Mouse (Mus musculus): Measurements from ENCODE around the gene Cebpe. TPM values are rescaled to one million over a fixed set of nuclear protein-coding genes. Genes with fewer than 3 reads are reported as not detected.

The Cebpe gene
- polyA plus RNA-seq, 1 experiment: not detected

DNA sequence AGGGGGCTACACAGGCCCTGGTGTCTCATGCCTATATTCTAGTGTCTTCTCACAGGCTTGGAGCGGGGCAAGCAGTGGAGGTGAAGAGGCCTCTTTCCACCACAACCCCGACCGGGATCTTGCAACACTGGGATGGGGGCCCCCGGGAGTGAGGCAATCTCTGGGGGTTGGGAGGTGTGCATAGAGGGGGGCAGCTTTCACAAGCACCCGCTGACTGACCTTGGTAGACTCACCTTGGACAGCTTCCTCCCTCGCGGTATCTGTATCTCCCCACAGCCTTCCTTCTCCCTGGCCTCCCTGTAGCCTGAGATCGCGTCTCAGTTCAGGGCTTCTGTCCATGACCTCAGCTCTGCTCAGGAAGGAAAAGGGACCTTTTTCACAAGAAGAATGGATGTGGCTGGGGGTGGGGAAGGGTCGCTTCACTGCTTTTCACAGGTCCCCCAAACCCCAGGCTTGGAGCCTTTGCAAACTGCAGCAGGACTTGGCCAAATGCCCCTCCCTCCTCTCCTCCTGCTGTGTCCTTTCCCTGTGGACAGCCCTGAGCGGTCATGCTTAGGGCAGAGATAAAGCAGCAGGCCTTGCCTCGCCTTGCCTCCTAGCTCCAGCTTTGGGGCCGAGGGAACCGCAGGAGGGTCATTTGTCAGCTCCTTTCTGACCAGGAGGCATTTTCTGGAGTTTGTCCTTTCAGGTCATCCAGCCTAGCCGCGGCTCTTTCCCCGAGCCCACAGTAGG lies 5.2 kb downstream of the Cebpe start:
- Histone ChIP-seq H3K27ac (replicated peaks; ENCODE audit: low read depth, low read length) (no peak overlapping the region), H3K4me1 (ENCODE audit: control insufficient read depth, insufficient read depth, insufficient read length, low read length) (no peaks in the 10 kb centered on the region)

DNA sequence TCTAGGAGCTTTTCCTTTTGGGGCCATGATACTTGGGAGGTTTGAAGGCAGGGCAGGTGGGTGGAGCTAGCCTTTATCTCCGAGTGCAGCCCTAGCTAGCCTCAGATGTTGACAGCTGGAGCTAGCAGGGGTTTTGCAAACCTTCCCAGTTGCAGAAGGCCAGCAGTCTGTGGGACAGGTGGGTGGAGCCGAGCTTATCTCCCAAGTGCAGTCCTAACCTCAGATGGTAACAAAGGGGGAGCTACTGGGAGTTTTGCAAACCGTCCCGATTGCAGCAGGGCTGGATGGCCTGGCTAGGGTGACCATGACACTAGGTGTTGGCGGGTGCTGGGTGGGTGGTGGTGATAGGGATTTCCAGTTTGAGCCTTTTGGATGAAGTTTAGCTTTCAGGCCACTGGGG lies 6.1 kb downstream of the Cebpe start:
- Histone ChIP-seq H3K4me3 (ENCODE audit: insufficient read depth, low read depth, low read length) (no peak overlapping the region), H3K4me1 (ENCODE audit: control insufficient read depth, insufficient read depth, insufficient read length, low read length) (no peaks in the 10 kb centered on the region), H3K27ac (replicated peaks; ENCODE audit: low read depth, low read length) (no peak overlapping the region)

More for the DNA sequence above, 5.2 kb downstream of the Cebpe start:
- H3K4me3 ChIP-seq (ENCODE audit: insufficient read depth, low read depth, low read length): no peak overlapping the region

DNA sequence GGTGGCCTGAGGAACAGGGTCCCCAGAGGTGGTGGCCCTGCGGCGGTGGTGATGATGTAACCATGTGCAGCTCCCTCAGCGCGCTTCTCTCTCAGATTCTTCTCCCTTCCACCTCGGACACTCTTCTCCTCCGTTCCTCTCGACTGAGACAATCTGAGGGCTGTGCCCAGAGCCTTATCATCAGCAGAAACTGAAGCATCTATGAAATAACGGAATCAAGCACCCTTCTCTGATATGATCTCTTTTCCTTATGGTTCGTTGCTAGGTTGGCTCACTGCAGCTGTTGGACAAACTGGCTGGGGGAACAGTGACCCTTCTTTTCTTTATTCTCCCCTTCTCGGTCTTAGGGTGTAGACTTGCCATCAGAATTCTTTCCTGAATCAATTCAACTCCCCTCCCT lies 8.8 kb downstream of the Cebpe start:
- Histone ChIP-seq H3K4me1 (ENCODE audit: control insufficient read depth, insufficient read depth, insufficient read length, low read length) (no peaks in the 10 kb centered on the region), H3K27ac (replicated peaks; ENCODE audit: low read depth, low read length) (no peak overlapping the region), H3K4me3 (ENCODE audit: insufficient read depth, low read depth, low read length) (no peak overlapping the region)

DNA sequence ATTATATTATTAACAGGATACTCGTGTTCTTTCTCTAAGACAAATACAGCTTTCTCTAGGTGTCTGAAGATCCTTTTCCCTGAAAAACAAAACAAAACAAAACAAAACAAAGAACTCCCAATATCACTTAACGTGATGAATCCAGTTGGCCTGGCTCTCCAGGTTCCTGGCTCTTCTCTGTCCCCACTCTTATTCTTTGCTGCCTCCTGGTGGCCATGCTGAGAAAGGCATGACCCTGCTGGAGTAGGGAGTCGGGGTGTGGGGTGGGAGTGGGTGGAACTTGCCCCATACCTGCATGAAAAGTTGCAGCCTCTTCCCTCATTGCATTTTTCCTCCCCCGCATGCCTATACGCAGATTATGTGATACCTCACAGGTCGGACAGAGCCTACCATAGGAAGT lies 10.7 kb downstream of the Cebpe start:
- no peak overlapping the region for H3K27ac ChIP-seq (replicated peaks; ENCODE audit: low read depth, low read length)
- no peak overlapping the region for H3K4me3 ChIP-seq (ENCODE audit: insufficient read depth, low read depth, low read length)
- no peaks in the 10 kb centered on the region for H3K4me1 ChIP-seq (ENCODE audit: control insufficient read depth, insufficient read depth, insufficient read length, low read length)

DNA sequence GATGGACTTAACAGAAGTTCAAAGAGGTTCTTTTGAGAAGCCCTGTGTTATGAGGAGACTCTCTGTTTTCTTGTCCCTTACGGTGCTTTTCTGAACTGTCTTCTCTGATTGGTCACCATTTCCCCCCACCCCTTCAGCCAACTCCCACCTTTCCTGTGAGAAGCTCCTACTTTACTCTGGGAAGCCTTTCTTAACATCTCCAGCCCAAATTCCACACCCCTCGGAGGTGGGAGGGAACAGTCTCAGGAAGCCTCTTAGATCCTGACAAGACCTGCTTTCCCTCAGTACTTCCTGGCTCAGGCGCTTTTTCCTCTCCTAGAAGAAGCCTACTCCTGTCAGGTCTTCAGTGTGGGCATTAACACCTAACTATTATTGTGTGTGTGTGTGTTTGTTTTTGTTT lies 12.4 kb downstream of the Cebpe start:
- Histone ChIP-seq H3K27ac (replicated peaks; ENCODE audit: low read depth, low read length) (no peak overlapping the region), H3K4me3 (ENCODE audit: insufficient read depth, low read depth, low read length) (no peak overlapping the region), H3K4me1 (ENCODE audit: control insufficient read depth, insufficient read depth, insufficient read length, low read length) (no peaks in the 10 kb centered on the region)

DNA sequence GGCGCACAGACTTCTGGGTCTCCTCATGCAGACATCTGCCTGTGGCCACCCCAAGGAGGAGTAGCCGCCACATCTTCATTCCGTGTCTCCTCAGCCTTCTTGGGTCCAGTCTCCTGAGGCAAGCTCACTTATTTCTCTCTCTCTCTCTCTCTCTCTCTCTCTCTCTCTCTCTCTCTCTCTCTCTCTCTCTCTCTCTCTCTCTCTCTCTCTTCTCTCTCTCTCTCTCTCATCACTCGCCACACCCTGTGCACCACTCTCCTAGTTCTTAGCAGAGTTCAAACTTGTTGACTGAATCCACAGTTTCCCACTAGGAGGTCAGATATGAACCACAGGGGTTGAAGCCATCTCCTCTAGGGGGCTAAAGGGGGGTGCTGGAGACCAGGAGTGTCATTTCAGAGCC lies 13.2 kb downstream of the Cebpe start, which contains the start of gene Gm29776:
Gm29776 (minus strand) TSS at position 101 of the 400 bp plus-strand sequence.
- Histone ChIP-seq H3K4me1 (ENCODE audit: control insufficient read depth, insufficient read depth, insufficient read length, low read length) (no peaks in the 10 kb centered on the region), H3K27ac (replicated peaks; ENCODE audit: low read depth, low read length) (no peak within 1 kb of the TSS), H3K4me3 (ENCODE audit: insufficient read depth, low read depth, low read length) (no peak within 1 kb of the TSS)

DNA sequence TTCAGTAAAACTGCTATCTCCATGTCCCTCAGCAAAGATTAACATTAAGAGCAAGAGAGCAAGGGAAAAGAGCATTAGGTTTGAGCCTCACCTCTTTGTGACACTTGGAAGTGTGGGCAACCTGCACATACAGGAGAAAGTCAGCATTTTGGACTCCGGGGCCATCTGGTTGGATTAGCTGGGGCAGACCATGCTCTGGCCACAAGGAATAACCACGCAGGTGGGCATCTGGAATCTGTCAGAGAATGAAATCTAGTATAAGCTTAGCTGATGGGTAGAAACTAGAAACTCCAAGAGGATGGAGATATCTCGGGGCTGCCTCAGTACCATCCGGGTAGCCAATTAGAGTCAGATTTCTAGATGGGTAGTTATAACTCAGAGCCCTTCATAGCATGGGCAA lies 15.2 kb downstream of the Cebpe start:
- H3K27ac ChIP-seq (replicated peaks; ENCODE audit: low read depth, low read length): no peak overlapping the region
- no peak overlapping the region for H3K4me3 ChIP-seq (ENCODE audit: insufficient read depth, low read depth, low read length)
- no peaks in the 10 kb centered on the region for H3K4me1 ChIP-seq (ENCODE audit: control insufficient read depth, insufficient read depth, insufficient read length, low read length)

DNA sequence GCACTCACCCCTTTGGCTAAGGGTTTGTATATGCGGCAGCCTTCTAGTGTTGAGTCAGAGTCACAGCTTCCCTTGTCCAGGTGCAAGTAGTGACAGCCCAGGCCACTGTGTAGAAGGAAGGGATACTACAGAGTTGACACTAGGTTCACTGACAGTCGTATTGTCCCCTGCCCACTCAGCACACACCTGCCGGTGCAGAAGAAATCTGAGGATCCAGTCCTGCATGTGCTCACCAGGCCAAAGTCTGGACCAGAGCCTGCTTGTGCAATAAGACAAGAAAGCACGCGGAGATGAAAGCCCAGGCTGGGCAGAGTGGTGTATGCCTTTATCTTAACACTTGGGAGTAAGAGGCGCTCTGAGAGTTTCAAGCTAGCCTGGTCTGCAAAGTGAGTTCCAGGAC lies 16.9 kb downstream of the Cebpe start:
- Histone ChIP-seq H3K4me1 (ENCODE audit: control insufficient read depth, insufficient read depth, insufficient read length, low read length) (no peaks in the 10 kb centered on the region), H3K27ac (replicated peaks; ENCODE audit: low read depth, low read length) (no peak overlapping the region), H3K4me3 (ENCODE audit: insufficient read depth, low read depth, low read length) (no peak overlapping the region)

DNA sequence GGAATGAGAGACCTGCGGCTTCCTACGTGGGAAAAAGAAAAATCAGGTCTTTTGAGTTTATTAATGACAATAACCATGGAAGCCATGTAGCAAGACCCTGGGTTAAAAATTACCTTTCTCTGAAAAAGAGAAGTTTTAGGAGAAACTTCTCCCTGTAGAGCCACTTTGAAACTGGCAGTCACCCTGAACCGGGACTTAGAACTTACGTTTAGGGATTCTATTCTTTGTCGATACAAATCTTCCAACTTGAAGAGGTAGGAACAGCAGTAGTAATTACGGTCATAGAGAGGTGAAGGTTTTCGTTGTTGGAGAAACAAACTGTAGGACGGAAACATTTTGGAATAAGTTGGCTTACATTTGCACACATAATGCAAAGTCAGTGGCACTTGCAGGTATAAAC lies 24.7 kb downstream of the Cebpe start:
- Histone ChIP-seq H3K27ac (replicated peaks; ENCODE audit: low read depth, low read length) (peak overlapping the region; percentile 82), H3K4me3 (ENCODE audit: insufficient read depth, low read depth, low read length) (peak overlapping the region; percentile 79), H3K4me1 (ENCODE audit: control insufficient read depth, insufficient read depth, insufficient read length, low read length) (0 out of 2 replicates have a peak, but pooled peaks cover 2% of the 10 kb centered on the region)

DNA sequence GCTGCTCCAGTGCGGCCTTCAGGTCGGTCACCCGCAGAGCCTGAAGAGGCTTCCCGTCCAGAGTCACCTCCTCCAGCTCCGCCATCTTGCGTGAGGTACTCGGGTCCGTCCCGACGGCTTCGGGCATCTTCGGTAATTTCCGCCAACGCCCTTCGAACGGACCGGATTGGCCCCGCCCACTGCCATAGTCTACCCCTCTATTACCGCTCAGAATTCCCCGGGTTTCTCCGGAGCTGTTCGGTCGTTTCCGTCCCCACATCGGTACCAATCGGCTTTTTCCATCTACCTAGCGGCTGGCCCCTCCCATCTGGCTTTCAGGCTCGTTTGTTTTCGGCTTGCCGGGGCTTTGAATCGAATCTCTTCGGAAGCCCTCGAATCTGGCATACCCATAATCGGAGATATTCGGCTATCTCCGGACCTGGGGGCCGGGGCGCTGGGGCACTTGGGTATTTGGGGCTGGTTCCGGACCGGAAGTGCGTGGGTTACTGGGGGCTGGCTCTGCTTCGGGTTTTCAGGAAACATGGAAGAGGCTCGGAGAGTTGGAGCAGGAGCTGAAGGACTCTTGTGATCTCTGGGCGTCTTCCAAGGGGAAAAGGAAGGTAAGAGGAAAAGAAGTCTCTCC lies 25.3 kb downstream of the Cebpe start, which contains the start of gene Acin1:
Acin1 (minus strand) TSS at position 410 of the 622 bp plus-strand sequence.
- peak within 1 kb of the TSS; percentile 79 for H3K4me3 ChIP-seq (ENCODE audit: insufficient read depth, low read depth, low read length)
- peak within 1 kb of the TSS; percentile 95 for H3K27ac ChIP-seq (replicated peaks; ENCODE audit: low read depth, low read length)

DNA sequence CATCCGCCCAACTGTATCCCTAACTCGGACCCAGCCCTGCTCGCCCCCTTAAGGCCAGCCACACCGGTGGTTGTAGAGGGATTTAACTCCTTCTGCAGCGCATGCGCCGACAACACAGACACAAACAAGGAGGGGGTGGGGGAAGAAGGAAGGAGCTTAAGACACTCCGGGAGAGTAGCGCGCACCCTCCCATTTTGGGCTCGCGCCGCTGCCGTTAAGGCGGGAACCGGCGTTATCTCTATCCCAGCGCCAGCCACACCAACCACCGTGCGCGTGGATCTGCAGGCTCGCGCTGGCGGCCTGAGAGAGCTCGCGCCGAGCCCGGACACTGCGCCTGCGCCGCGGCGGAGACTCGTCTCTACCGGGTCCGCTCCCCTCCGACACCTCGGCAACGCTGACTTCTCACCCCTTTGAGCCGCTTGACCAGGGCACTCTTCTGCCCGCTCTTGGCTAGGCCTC lies 25.9 kb downstream of the Cebpe start, which contains the start of gene 1700123O20Rik:
1700123O20Rik (plus strand) TSS at position 154 of the 459 bp plus-strand sequence.
- peak within 1 kb of the TSS; percentile 95 for H3K27ac ChIP-seq (replicated peaks; ENCODE audit: low read depth, low read length)
- 0 out of 2 replicates have a peak, but pooled peaks cover 2% of the 10 kb centered on the region for H3K4me1 ChIP-seq (ENCODE audit: control insufficient read depth, insufficient read depth, insufficient read length, low read length)
- peak within 1 kb of the TSS; percentile 79 for H3K4me3 ChIP-seq (ENCODE audit: insufficient read depth, low read depth, low read length)

More for the DNA sequence above, 25.3 kb downstream of the Cebpe start, which contains the start of gene Acin1:
- 0 out of 2 replicates have a peak, but pooled peaks cover 2% of the 10 kb centered on the region for H3K4me1 ChIP-seq (ENCODE audit: control insufficient read depth, insufficient read depth, insufficient read length, low read length)

DNA sequence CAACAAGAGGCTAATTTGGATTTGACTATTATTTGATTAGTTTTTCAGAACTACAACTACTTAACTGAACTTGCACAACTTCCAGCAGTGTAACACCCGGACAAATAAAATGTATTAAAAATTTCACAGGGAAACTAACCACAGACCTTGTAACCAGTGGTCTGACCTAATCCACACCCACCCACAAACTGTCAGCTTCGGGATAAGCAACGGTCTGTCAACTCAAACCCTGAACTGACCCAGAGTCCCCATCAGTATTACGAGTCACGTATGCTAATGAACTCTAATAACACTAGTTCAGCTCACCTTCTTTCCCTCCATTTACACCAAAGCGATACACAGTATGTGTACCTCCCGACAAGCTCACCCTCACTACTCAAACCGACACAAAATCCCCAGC lies 26.5 kb downstream of the Cebpe start:
- Histone ChIP-seq H3K4me3 (ENCODE audit: insufficient read depth, low read depth, low read length) (peak overlapping the region; percentile 78), H3K27ac (replicated peaks; ENCODE audit: low read depth, low read length) (peak overlapping the region; percentile 95; the same call in 1 of the 2 replicates), H3K4me1 (ENCODE audit: control insufficient read depth, insufficient read depth, insufficient read length, low read length) (0 out of 2 replicates have a peak, but pooled peaks cover 2% of the 10 kb centered on the region)

DNA sequence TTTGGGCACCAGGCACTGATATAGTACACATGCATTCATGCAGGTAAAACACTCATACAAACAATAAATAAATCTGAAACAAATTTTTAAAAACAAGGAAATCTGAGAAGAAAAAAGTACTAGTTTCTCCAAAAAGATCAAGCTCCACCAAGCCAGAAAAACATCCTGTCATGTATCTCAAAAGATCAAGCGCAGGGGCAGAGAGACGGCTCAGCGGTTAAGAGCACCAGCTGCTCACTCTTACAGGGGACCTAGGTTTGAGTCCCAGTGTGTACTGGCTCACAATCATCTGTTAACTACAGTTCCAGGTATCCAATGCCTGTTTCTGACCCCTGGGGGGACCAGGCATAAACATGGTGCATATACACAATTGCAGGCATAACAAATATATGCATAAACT lies 29.6 kb downstream of the Cebpe start:
- H3K4me3 ChIP-seq (ENCODE audit: insufficient read depth, low read depth, low read length): no peak overlapping the region
- 0 out of 2 replicates have a peak, but pooled peaks cover 2% of the 10 kb centered on the region for H3K4me1 ChIP-seq (ENCODE audit: control insufficient read depth, insufficient read depth, insufficient read length, low read length)
- no peak overlapping the region for H3K27ac ChIP-seq (replicated peaks; ENCODE audit: low read depth, low read length)

DNA sequence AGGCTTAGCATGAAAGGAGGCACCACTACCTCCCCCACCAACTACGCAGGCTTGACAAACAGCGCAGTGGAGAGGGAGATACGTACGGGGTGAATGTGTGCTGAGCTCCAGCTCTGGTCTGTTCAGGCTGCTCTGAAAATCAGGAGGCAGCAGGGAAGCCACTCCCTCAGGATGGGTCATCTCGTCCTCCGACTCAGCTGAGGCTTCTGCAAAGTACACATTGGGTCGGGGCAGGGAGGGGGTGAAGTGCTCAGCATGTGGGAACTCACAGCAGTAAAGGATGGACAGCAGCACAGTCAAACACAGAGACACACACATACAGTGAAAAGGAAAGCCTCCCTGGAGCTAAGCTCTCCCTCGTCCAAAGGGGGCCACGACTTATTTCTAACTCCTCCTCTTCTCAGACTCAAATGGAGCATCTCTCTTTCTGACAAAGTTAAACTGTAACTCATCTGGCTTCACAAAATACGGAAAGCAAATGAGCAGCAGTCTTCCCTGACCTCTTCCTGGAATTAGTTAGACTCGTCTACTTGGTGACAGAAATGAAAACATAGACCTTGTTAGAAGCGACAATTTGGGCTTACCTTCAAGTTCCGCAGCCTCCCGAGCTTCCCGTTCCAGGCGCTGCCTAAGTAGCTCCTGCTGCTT lies 33.2 kb downstream of the Cebpe start:
- H3K4me1 ChIP-seq (ENCODE audit: control insufficient read depth, insufficient read depth, insufficient read length, low read length): 0 out of 2 replicates have a peak, but pooled peaks cover 2% of the 10 kb centered on the region
- H3K4me3 ChIP-seq (ENCODE audit: insufficient read depth, low read depth, low read length): no peak overlapping the region
- H3K27ac ChIP-seq (replicated peaks; ENCODE audit: low read depth, low read length): no peak overlapping the region

DNA sequence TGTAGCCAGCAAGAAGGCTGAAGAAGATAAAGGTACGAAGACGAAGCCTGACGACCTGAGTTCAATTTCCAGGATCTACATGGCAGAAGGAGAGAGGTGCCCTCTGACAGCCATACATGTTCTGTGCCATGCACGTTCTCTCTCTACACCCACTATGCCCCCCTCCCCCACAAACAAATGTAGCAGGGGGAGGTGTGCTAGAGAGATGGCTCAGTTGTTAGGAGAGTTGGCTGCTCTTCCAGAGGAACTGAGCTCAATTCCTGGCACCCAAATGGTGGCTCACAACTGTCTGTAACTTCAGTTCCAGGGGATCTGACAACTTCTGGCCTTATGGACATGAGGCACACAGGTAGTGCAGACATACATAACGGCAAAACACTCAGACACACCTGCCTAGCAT lies 35.7 kb downstream of the Cebpe start:
- Histone ChIP-seq H3K27ac (replicated peaks; ENCODE audit: low read depth, low read length) (no peak overlapping the region), H3K4me1 (ENCODE audit: control insufficient read depth, insufficient read depth, insufficient read length, low read length) (no peaks in the 10 kb centered on the region), H3K4me3 (ENCODE audit: insufficient read depth, low read depth, low read length) (no peak overlapping the region)
